Mouse (Mus musculus) c-Kit-negative CD71-positive TER-119-positive erythroid progenitor cells, embryonic 14.5 days (primary cell): Measurements from ENCODE around the gene Myh6.
A peak's percentile ranks its signal among the peaks of the same experiment; 100 is the strongest.

Source experiments
- DNase-seq: peaks from one replicate; pipeline ENCODE4 v3.0.0-alpha.2; 2013; ENCODE audit warnings: low read depth, low spot score

Gene Myh6

GRCm38 (mm10) chr14:54935904-54936830 is 30.6 kb downstream of the Myh6 start, which contains the start of gene Cmtm5:
Cmtm5 (plus strand) TSS chr14:54936261.
- no peak for DNase-seq

- no peak for DNase-seq
These were observed 34.0 kb downstream of the Myh6 start, which contains the start of gene Il25 for GRCm38 (mm10) chr14:54932645-54933150. Il25 (plus strand) TSS chr14:54932695.

DNA sequence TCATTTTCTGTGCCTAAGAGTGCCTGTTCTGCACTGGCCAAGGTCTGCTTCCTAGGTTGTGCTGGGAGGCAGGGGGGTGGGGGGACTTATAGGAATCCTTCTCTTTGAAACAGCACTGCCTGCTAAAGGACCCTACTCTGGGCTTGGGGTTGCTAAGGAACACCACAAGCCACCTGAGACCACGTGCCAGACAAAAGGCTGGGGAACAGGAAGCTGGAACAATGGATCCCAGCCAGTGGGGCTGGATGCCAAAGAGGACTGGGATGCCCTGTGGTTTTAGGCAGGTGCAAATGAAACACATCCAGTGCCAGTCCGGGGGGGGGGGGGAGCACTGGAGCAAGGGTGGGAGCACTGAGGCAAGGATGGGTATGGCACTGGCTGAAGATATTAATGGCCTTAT is 36.3 kb downstream of the Myh6 start:
- DNase-seq = no peak

GRCm38 (mm10) chr14:54929801-54930200 is 36.9 kb downstream of the Myh6 start:
- no peak for DNase-seq

DNA sequence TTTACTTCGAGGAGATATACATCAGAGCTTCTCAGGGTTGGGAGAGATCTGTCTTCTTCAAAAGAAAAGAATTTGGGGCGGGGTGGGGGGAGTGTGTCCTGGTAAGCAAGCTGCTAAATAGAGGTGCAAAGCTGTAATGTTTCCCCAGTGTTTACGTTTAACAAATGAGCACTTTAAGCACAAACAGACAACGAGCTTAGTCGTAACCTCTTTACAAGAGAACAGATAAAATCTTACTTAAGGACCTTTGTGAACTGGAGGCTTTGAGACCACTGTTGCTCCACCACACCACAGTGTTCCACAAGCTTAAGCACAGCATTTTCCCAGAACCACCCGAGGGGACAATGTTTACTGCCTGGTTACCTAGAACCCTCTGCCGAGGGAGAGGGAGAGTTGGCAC is 39.4 kb downstream of the Myh6 start:
- DNase-seq = no peak

GRCm38 (mm10) chr14:54926401-54927158 is 40.1 kb downstream of the Myh6 start:
- DNase-seq = no peak

GRCm38 (mm10) chr14:54925349-54926342 is 41.1 kb downstream of the Myh6 start, which contains the start of gene Efs:
Efs (minus strand) TSS chr14:54926126.
- DNase-seq = no peak

DNA sequence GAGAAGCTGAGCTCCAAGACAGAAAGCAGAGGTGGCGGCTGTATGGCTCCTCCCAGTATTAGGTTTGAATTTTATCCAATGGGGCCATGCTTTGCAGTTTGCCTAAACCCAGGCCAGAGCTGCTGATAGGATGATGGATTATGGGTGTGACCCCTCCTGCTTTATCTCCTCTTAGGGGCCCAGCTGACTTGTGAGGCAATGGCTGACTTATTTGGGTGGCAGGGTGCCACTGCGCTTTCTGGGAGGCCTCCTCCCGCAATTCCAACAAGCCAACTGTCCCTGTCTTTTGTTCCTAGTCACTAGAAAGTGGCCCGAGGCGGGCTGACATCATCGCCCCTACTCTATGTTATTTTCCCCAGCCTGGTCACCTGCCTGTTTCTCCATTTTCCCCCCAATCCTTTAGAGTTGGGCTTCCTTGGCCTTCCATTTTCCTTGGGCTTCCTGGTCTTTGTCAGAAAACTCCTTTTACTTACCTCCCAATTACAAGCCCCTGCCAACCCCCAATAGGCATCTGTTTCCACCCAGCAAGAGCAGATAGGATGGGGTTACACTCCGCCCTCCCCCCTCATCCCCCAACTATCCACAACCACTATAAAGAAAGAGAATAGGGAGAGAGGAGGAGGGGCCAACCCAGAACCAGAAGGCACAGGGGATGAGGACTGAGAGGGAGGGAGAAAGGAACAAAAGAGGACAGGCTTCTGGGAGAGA is 41.9 kb downstream of the Myh6 start:
- peak; percentile 22 for DNase-seq

- no peak for DNase-seq
These were observed 46.5 kb downstream of the Myh6 start for GRCm38 (mm10) chr14:54920076-54920685.

GRCm38 (mm10) chr14:54913343-54913742 is 53.4 kb downstream of the Myh6 start:
- no peak for DNase-seq

DNA sequence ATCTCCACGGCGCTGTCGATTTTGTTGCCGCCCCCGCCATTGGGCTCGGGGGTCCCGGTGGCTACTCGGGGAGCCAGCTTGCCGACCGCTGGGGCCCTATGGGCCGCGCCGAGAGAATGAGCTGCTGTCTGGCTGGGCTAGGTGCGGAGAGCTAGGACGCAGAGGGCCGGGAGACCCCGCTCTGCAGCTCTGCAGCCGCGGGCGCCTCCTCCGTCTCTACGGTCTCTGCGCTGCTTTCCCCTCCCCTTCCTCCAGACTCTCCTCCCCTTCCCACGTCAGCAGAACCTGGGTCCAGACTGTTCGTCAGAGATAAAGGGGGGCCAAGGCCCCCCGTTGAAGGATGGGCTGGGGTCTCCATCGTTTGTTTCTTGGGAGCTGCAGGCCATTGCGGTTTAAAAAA is 53.8 kb downstream of the Myh6 start, which contains the start of gene Slc22a17:
Gene Slc22a17, minus strand, starts transcription at position 247 of the 400 bp plus-strand sequence.
- no peak for DNase-seq

DNA sequence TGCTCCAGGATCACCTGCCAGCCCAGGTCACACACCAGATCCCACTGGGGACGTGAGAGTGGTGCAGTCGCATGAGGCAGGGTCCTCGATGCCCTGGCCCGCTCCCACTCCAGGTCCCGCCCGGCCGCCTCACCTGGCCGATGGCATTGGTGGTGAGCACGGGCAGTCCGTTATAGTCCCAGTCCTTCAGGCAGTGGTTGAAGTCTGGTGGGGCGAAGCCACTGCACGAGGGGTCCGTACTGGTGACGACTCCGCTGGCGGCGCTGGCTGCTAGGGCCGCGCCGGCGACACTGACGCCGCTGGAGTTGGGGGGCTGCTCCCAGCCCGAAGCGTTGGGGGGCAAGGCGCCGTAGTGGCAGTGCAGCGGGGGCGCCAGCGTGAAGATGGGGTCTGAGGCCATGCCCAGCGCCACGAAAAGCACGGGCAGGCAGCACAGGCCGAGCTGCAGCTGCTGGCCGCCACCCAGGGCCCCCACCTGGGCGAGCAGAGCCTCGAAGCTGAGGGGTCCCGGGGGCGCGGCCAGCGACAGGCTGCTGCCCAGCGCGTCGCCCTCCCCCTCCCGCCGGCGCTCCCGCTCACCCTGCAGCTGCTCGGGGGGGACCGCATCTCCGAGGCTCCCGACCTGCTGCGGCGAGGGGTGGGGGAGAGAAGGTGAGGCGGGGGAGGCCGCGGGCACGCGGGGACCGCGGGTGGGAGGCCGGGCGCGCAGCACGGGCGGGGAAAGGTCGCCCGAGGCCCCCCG is 54.4 kb downstream of the Myh6 start:
- no peak for DNase-seq

DNA sequence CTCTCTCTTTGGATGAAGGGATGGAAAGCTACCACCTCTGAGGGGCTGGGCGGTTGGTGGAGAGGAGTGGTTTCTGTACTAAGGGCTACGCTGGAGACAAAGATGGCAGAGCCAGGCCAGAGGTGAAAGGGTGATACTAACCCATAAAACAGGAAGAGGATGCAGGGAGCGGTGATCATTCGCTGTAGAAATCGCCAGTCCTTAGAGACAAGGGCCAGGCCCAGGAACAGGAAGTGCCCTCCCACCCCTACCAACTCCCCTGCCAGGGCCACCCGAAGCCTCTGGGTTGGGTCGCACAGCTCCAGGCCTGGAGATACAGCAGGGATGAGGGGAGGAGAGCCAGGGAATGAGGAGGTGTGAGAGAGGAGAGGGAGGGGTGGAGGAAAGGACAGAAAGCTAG is 58.0 kb downstream of the Myh6 start:
- no peak for DNase-seq

GRCm38 (mm10) chr14:54903641-54904040 is 63.1 kb downstream of the Myh6 start:
- no peak for DNase-seq

- no peak for DNase-seq
These were observed 66.3 kb downstream of the Myh6 start for GRCm38 (mm10) chr14:54900383-54900782.

DNA sequence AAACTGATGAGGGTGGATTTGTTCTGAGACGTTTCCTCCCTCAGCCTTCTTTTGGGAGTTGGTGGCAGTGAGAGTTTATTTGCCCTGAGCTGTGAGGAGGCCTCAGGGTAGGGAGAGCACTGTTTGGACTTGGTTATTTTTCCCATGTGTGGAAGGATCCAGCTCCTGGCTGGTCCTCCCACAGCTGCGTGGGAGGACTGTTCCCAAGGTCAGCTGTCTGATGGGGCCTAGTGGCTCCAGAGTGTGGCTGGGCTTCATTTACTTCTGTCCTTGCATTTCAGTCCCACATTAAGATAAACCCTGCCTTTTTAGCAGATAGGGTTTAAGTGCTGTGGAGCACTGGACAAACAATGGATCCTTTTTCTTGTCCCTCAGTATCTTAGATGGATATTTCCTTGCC is 69.3 kb downstream of the Myh6 start:
- DNase-seq = no peak

DNA sequence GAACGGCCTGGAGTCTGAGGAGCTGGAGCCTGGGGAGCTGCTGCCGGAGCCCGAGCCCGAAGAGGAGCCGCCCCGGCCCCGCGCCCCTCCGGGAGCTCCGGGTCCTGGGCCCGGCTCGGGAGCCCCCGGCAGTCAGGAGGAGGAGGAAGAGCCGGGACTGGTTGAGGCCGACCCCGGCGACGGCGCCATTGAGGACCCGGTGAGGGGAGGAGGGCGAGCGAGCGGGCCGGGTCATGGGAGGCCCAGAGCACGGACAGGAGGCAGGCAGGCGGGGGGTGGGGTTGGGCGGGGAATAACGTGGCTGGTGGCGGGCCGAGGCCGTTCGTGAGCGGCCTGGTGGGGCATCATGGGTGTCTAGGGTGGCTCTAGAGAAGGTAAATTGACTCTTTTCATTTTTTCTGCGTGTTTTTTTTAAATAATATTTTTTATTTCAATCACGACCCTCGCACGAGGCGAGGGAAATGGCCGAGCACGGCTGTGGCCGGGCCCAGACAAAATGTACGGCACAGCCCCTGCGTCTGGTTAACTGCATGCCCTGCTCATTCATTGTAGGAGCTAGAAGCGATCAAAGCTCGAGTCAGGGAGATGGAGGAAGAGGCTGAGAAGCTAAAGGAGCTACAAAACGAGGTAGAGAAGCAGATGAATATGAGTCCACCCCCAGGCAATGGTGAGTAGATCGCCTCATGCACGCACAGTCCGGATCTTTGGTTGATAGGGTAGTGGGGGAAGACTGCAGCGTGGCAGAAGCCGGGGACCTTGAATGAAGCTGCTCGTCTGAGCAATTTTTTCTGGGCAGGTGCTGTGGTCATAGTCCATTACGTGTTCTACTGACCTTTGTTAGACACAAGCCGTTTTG is 72.2 kb downstream of the Myh6 start:
- DNase-seq = no peak

DNA sequence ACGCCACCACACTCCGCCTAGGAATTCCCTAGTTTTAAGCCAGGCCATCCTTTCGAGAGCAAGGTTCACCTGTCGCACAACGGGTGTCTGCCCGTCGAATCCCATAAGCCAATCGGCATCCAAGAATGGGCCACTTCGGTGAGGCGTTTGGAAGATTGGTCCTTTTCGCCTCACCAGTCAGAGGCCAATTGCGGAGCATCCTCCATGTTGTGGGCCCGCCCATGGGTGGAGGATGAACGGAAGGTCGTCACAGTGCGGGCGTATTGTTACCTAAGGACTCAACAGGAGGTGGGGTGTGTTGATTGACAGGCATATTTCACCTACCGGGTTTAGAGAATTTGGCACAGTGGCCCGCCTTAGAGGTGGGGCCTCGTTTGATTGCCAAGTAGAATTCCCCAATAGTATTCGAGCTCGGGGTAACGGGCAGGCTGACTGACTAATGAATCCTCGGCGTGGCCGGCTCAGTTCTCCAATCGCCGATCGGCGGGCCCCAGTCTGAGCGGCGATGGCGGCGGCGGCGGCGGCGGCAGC is 73.0 kb downstream of the Myh6 start:
- DNase-seq = peak; percentile 100
